Mouse (Mus musculus): Measurements from ENCODE around the gene Csf2rb2. TPM values are rescaled to one million over a fixed set of nuclear protein-coding genes. Genes with fewer than 3 reads are reported as not detected.
A peak's percentile ranks its signal among the peaks of the same experiment; 100 is the strongest.
"Not testable (repeated sequence)": the region's sequence is repeated elsewhere in the genome, so short reads cannot be mapped to it uniquely, and the experiment has no call there.

Csf2rb2 gene
- total and polyA plus RNA-seq, 3 experiments: 14.8 to 56.5 (median 21.6) TPM

DNA sequence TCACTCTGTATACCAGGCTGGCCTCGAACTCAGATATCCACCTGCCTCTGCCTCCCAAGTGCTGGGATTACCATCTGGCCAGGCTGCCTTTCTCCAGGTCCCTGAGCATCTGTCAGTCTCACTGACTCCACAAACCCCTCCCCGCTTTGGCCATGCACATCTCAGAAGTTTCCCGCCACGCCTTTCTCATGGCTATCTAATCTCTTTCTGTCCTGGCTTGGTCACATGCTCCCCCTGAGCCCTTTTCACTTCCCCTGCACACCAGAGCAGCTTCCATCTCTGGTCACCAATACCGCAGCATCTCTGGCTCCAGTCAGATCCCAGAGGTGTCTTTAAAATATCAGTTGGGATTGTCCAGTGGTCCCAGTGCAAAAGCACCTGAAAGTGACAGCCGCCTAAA lies 24.5 kb upstream of the Csf2rb2 start:
- Histone ChIP-seq H3K4me1 (ENCODE audit: control insufficient read depth in 1 of 2, insufficient read depth in 2 of 2) (peaks cover 21 to 57% of the 10 kb centered on the region in 2 experiments), H3K9ac (ENCODE audit: insufficient read depth, low read depth) (peak overlapping the region; percentile 83; the same call in 1 of the 2 replicates), H3K36me3 (replicated peaks in 1 of 2; ENCODE audit: control insufficient read depth in 1 of 2, insufficient read depth in 1 of 2, low read length in 1 of 2) (peaks cover 25 to 50% of the 10 kb centered on the region in 2 experiments), H3K4me2 (ENCODE audit: insufficient read depth, low read depth, poor library complexity, severe bottlenecking) (peak overlapping the region; percentile 97), H3K27ac (ENCODE audit: insufficient read depth, low read depth) (peak overlapping the region; percentile 94), H3K79me2 (replicated peaks; ENCODE audit: control insufficient read depth, extremely low read depth, insufficient read depth, poor library complexity, severe bottlenecking) (peaks cover 77% of the 10 kb centered on the region), H3K4me3 (replicated peaks in 1 of 3; ENCODE audit: low read depth in 2 of 3, low read length in 2 of 3, poor library complexity in 1 of 3) (peak overlapping the region in 2 of 3 experiments; percentile 17 to 47)
- H3K27me3 ChIP-seq (replicated peaks); dilution Hi-C loops (cut with MboI; ENCODE audit: extremely low pct_ligation_motif_present, extremely low pct_unique_long_range_greater_than_20kb, low sequenced_read_pairs); H3K9me3 ChIP-seq (replicated peaks; ENCODE audit: low read length): not testable (repeated sequence)
- in situ Hi-C loops (cut with MboI; ENCODE audit: low pct_ligation_motif_present, low pct_unique_long_range_greater_than_20kb, low sequenced_read_pairs): loop anchor here (5.0 to 10.0 kb wide), 3 partner anchors 73 to 355 kb away; partner anchors contain the start of gene Eif3d
- 0 out of 2 replicates have a peak, but pooled peaks have one; percentile 20 for TF ChIP-seq NRF1 (IDR thresholded peaks at IDR 0.05; ENCODE audit: low read depth, low read length)
- peak; percentile 52 for TF ChIP-seq MAX (IDR thresholded peaks at IDR 0.05; ENCODE audit: low read length)
- 0 out of 2 replicates have a peak, but pooled peaks have one; percentile 70 for TF ChIP-seq MAZ (IDR thresholded peaks at IDR 0.05; ENCODE audit: low read depth, low read length)
- TF ChIP-seq USF2 (conservative IDR thresholded peaks at IDR 0.05; ENCODE audit: low read depth, low read length): peak; percentile 40; the same call in 1 of the 2 replicates
- peak; percentile 35; the same call in 1 of the 2 replicates for TF ChIP-seq TCF12 (IDR thresholded peaks at IDR 0.05; ENCODE audit: low read depth, low read length)
- peak; percentile 44; the same call in 1 of the 2 replicates for TF ChIP-seq IRF4 (IDR thresholded peaks at IDR 0.05; ENCODE audit: low read depth, low read length)
- TF ChIP-seq TBP (conservative IDR thresholded peaks at IDR 0.05; ENCODE audit: low read depth, low read length): 0 out of 2 replicates have a peak, but pooled peaks have one; percentile 29
- TF ChIP-seq MXI1 (IDR thresholded peaks at IDR 0.05; ENCODE audit: low read depth, low read length): peak; percentile 61
- TF ChIP-seq MYC (IDR thresholded peaks at IDR 0.05; ENCODE audit: low read depth, low read length): 0 out of 2 replicates have a peak, but pooled peaks have one; percentile 28
- peak; percentile 75 for TF ChIP-seq USF1 (IDR thresholded peaks at IDR 0.05; ENCODE audit: low read depth, low read length)
- peak; percentile 95; the same call in 1 of the 2 replicates for TF ChIP-seq E2F4 (IDR thresholded peaks at IDR 0.05; ENCODE audit: insufficient replicate concordance, low read depth, low read length)
- TF ChIP-seq SIN3A (IDR thresholded peaks at IDR 0.05; ENCODE audit: low read length): peak; percentile 70; the same call in 1 of the 2 replicates
- peak; percentile 64 for TF ChIP-seq BHLHE40 (IDR thresholded peaks at IDR 0.05; ENCODE audit: low read depth, low read length)
- peak; percentile 69 for DNase-seq (ENCODE audit: extremely low read depth)

DNA sequence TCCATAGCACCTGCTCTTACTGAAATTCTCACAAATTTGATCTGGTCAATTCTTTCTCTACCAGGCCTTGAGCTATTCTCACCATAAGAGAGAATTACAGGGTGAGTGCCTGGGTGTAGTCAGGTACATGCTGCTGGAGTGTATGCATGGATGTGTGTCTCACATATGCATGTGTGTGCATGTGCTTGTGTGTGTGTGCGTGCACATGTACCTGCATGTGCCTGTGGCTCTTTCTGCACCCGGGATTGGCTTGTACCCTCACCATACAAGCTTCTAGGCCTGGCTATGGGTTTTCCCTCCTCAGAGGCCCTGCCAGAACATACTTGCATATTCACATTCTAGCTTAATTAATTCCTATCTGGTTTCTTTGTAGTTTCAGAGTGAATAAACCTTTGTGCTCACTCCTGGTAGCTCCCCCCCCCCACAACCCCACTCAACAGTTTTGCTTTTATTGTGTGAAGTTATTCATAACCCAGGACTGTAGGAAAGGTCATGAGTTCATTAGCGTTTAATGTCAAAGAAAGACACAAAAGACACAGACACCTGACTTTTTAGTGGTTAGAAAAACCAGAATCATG lies 23.1 kb upstream of the Csf2rb2 start:
- Histone ChIP-seq H3K9me3 (replicated peaks; ENCODE audit: low read length) (no peaks in the 10 kb centered on the region), H3K36me3 (replicated peaks in 1 of 2; ENCODE audit: control insufficient read depth in 1 of 2, insufficient read depth in 1 of 2, low read length in 1 of 2) (peaks cover 18 to 40% of the 10 kb centered on the region in 2 experiments), H3K4me2 (ENCODE audit: insufficient read depth, low read depth, poor library complexity, severe bottlenecking) (peak overlapping the region; percentile 98), H3K4me3 (replicated peaks in 1 of 3; ENCODE audit: low read depth in 2 of 3, low read length in 2 of 3, poor library complexity in 1 of 3) (peak overlapping the region; percentile 45 to 99 (median 80)), H3K27me3 (replicated peaks) (no peaks in the 10 kb centered on the region), H3K4me1 (ENCODE audit: control insufficient read depth in 1 of 2, insufficient read depth in 2 of 2) (peaks cover 21 to 51% of the 10 kb centered on the region in 2 experiments), H3K79me2 (replicated peaks; ENCODE audit: control insufficient read depth, extremely low read depth, insufficient read depth, poor library complexity, severe bottlenecking) (peaks cover 72% of the 10 kb centered on the region), H3K9ac (ENCODE audit: insufficient read depth, low read depth) (peak overlapping the region; percentile 100), H3K27ac (ENCODE audit: insufficient read depth, low read depth) (peak overlapping the region; percentile 91)
- no peak for DNase-seq (ENCODE audit: extremely low read depth)
- dilution Hi-C loops (cut with MboI; ENCODE audit: extremely low pct_ligation_motif_present, extremely low pct_unique_long_range_greater_than_20kb, low sequenced_read_pairs) (no loop called here), in situ Hi-C loops (cut with MboI; ENCODE audit: low pct_ligation_motif_present, low pct_unique_long_range_greater_than_20kb, low sequenced_read_pairs) (loop anchor here (10.0 kb wide), 1 partner anchor 354 kb away; the partner anchor contains the start of gene Eif3d)
- TF ChIP-seq KAT2A (IDR thresholded peaks at IDR 0.05; ENCODE audit: insufficient replicate concordance, low read length): no peak
- TF ChIP-seq ZC3H11A (IDR thresholded peaks at IDR 0.05; ENCODE audit: low read depth, low read length): no peak
- peak; percentile 78 for TF ChIP-seq MEF2A (IDR thresholded peaks at IDR 0.05; ENCODE audit: borderline replicate concordance, low read depth, low read length)
- TF ChIP-seq GABPA (IDR thresholded peaks at IDR 0.05; ENCODE audit: insufficient replicate concordance, low read depth, low read length): no peak
- TF ChIP-seq TCF12 (IDR thresholded peaks at IDR 0.05; ENCODE audit: low read depth, low read length): peak; percentile 69; the same call in 1 of the 2 replicates
- TF ChIP-seq NRF1 (IDR thresholded peaks at IDR 0.05; ENCODE audit: low read depth, low read length): 0 out of 2 replicates have a peak, but pooled peaks have one; percentile 11
- TF ChIP-seq MXI1 (IDR thresholded peaks at IDR 0.05; ENCODE audit: low read depth, low read length): peak; percentile 83
- no peak for TF ChIP-seq USF2 (conservative IDR thresholded peaks at IDR 0.05; ENCODE audit: low read depth, low read length)
- TF ChIP-seq SMC3 (IDR thresholded peaks at IDR 0.05; ENCODE audit: low read depth, low read length): no peak; the same call in 1 of the 2 replicates
- no peak for TF ChIP-seq E2F4 (IDR thresholded peaks at IDR 0.05; ENCODE audit: insufficient replicate concordance, low read depth, low read length)
- TF ChIP-seq CHD2 (IDR thresholded peaks at IDR 0.05; ENCODE audit: low read length): peak; percentile 69; the same call in 1 of the 2 replicates
- TF ChIP-seq ZNF384 (IDR thresholded peaks at IDR 0.05; ENCODE audit: low read depth, low read length): no peak
- peak; percentile 78 for TF ChIP-seq ETS1 (conservative IDR thresholded peaks at IDR 0.05; ENCODE audit: low read depth, low read length)
- TF ChIP-seq PAX5 (IDR thresholded peaks at IDR 0.05; ENCODE audit: low read length): no peak
- 0 out of 2 replicates have a peak, but pooled peaks have one; percentile 67 for TF ChIP-seq RCOR1 (conservative IDR thresholded peaks at IDR 0.05; ENCODE audit: low read depth, low read length)
- TF ChIP-seq CTCF (conservative IDR thresholded peaks at IDR 0.05 in 1 of 2, IDR thresholded peaks at IDR 0.05 in 1 of 2; ENCODE audit: low read depth in 2 of 2, low read length in 2 of 2): no peak
- TF ChIP-seq EP300 (IDR thresholded peaks at IDR 0.05; ENCODE audit: low read length): peak; percentile 66
- TF ChIP-seq MAFK (IDR thresholded peaks at IDR 0.05; ENCODE audit: insufficient replicate concordance, low read length): no peak
- TF ChIP-seq JUND (conservative IDR thresholded peaks at IDR 0.05; ENCODE audit: low read depth, low read length): 0 out of 2 replicates have a peak, but pooled peaks have one; percentile 24
- TF ChIP-seq ZMIZ1 (IDR thresholded peaks at IDR 0.05; ENCODE audit: low read depth, low read length): peak; percentile 46; the same call in 1 of the 2 replicates
- TF ChIP-seq MAZ (IDR thresholded peaks at IDR 0.05; ENCODE audit: low read depth, low read length): peak; percentile 91
- TF ChIP-seq MAX (IDR thresholded peaks at IDR 0.05; ENCODE audit: low read length): peak; percentile 86
- TF ChIP-seq IRF4 (IDR thresholded peaks at IDR 0.05; ENCODE audit: low read depth, low read length): peak; percentile 89
- peak; percentile 60 for TF ChIP-seq SIN3A (IDR thresholded peaks at IDR 0.05; ENCODE audit: low read length)

Data from CH12.LX (cell line).